Mouse (Mus musculus): Measurements from ENCODE around the gene Etnk2. TPM values are rescaled to one million over a fixed set of nuclear protein-coding genes. Genes with fewer than 3 reads are reported as not detected.
"Not testable (repeated sequence)": the region's sequence is repeated elsewhere in the genome, so short reads cannot be mapped to it uniquely, and the experiment has no call there.

The Etnk2 gene
- polyA plus RNA-seq, 1 experiment = not detected

DNA sequence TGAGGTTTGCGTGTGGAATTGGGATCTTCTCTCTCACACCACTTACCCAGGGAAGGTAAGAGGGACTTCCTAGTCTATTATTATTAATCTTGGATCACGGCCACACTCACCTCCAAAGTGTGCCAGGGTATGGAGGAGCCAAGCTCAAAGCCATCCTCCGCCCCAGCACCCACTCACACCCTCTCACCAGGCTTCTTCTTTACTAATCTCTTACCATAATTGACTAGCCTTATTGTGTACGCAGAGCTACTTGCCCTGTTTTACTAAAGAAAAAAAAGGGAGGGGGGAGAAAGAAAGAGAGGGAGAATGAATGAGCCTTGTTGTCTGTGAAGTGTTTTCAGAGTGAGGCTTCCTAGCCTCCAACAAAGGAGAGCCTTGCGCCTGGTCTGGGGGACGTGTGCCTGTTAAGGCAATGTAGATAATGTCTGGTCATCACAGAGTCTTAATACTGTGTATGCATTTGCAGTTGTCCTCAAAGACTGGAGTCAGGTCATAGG, 35.0 kb upstream of the Etnk2 start:
- no peak overlapping the region for H3K4me3 ChIP-seq (ENCODE audit: insufficient read depth, low read depth, low read length)
- no peak overlapping the region for H3K27ac ChIP-seq (ENCODE audit: insufficient read depth, low read depth, low read length)
- 73% methylated on average over 6 of the region's 6 CpGs for WGBS
- H3K4me1 ChIP-seq (ENCODE audit: control insufficient read depth, insufficient read depth, low read length) = peaks cover 7% of the 10 kb centered on the region
- TF ChIP-seq CTCF (IDR thresholded peaks at IDR 0.05; ENCODE audit: insufficient read depth, low read depth, low read length) (no peak), POLR2A (IDR thresholded peaks at IDR 0.05; ENCODE audit: insufficient read depth, low read depth, low read length) (no peak)

- Histone ChIP-seq H3K4me3 (ENCODE audit: insufficient read depth, low read depth, low read length) (no peak overlapping the region), H3K4me1 (ENCODE audit: control insufficient read depth, insufficient read depth, low read length) (peaks cover 7% of the 10 kb centered on the region), H3K27ac (ENCODE audit: insufficient read depth, low read depth, low read length) (no peak overlapping the region)
- 23% methylated on average over 34 of the region's 34 CpGs for WGBS
- no peak for TF ChIP-seq POLR2A (IDR thresholded peaks at IDR 0.05; ENCODE audit: insufficient read depth, low read depth, low read length)
- no peak for TF ChIP-seq CTCF (IDR thresholded peaks at IDR 0.05; ENCODE audit: insufficient read depth, low read depth, low read length)
Observed at GRCm38 (mm10) chr1:133328896-133329637, 34.3 kb upstream of the Etnk2 start.

DNA sequence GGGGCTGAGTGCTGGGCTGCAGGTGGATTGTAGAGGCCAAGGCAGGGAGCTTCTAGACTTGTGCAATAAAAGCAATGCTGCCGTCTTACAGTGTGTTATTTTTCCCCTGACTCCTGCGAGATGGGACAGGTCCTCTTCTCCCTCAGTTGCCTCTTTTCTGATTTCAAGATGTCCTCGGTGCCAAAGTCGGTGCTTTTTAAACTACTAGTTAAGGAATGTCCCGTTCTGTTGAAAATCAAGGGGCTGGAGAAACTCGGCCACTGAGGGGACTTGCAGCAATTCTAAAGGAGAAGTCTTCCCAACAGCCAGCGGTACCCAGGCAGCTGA, 33.8 kb upstream of the Etnk2 start:
- no peak overlapping the region for H3K27ac ChIP-seq (ENCODE audit: insufficient read depth, low read depth, low read length)
- peaks cover 7% of the 10 kb centered on the region for H3K4me1 ChIP-seq (ENCODE audit: control insufficient read depth, insufficient read depth, low read length)
- 53% methylated on average over 7 of the region's 7 CpGs for WGBS
- no peak overlapping the region for H3K4me3 ChIP-seq (ENCODE audit: insufficient read depth, low read depth, low read length)
- no peak for TF ChIP-seq CTCF (IDR thresholded peaks at IDR 0.05; ENCODE audit: insufficient read depth, low read depth, low read length)
- no peak for TF ChIP-seq POLR2A (IDR thresholded peaks at IDR 0.05; ENCODE audit: insufficient read depth, low read depth, low read length)

- 65% methylated on average over 3 of the region's 3 CpGs for WGBS
- Histone ChIP-seq H3K4me1 (ENCODE audit: control insufficient read depth, insufficient read depth, low read length) (peaks cover 7% of the 10 kb centered on the region), H3K27ac (ENCODE audit: insufficient read depth, low read depth, low read length) (no peak overlapping the region), H3K4me3 (ENCODE audit: insufficient read depth, low read depth, low read length) (no peak overlapping the region)
- TF ChIP-seq CTCF (IDR thresholded peaks at IDR 0.05; ENCODE audit: insufficient read depth, low read depth, low read length) (no peak), POLR2A (IDR thresholded peaks at IDR 0.05; ENCODE audit: insufficient read depth, low read depth, low read length) (no peak)
Observed at GRCm38 (mm10) chr1:133331142-133331541, 32.2 kb upstream of the Etnk2 start.

- Histone ChIP-seq H3K27ac (ENCODE audit: insufficient read depth, low read depth, low read length) (no peak overlapping the region), H3K4me3 (ENCODE audit: insufficient read depth, low read depth, low read length) (no peak overlapping the region), H3K4me1 (ENCODE audit: control insufficient read depth, insufficient read depth, low read length) (peaks cover 7% of the 10 kb centered on the region)
- TF ChIP-seq CTCF (IDR thresholded peaks at IDR 0.05; ENCODE audit: insufficient read depth, low read depth, low read length) = no peak
- no peak for TF ChIP-seq POLR2A (IDR thresholded peaks at IDR 0.05; ENCODE audit: insufficient read depth, low read depth, low read length)
- WGBS = 93% methylated on average over 11 of the region's 11 CpGs
Observed at GRCm38 (mm10) chr1:133332656-133333430, 30.5 kb upstream of the Etnk2 start.

DNA sequence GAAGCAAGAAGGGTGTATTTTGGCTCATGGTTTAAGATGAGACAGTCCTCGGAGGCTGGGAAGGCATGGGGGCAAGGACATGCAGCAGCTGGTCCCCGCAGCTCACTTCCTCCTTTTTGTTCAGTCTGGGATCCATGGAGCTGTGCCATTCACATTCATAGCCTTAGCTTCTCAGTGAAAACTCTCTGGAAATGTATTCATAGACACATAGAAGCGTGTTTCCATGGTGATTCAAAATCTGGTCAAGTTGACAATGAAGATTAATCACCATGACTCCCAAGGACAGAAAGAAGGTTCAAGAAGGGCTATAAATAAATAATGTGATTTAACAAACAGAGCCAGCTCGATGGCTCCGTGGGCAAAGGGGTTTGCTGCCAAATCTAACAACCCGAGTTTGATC, 29.4 kb upstream of the Etnk2 start:
- no peak for TF ChIP-seq CTCF (IDR thresholded peaks at IDR 0.05; ENCODE audit: insufficient read depth, low read depth, low read length)
- no peak for TF ChIP-seq POLR2A (IDR thresholded peaks at IDR 0.05; ENCODE audit: insufficient read depth, low read depth, low read length)
- Histone ChIP-seq H3K4me1 (ENCODE audit: control insufficient read depth, insufficient read depth, low read length) (peaks cover 7% of the 10 kb centered on the region), H3K4me3 (ENCODE audit: insufficient read depth, low read depth, low read length) (no peak overlapping the region), H3K27ac (ENCODE audit: insufficient read depth, low read depth, low read length) (no peak overlapping the region)
- 53% methylated on average over 6 of the region's 6 CpGs for WGBS

- not testable (repeated sequence) for H3K4me1 ChIP-seq (ENCODE audit: control insufficient read depth, insufficient read depth, low read length); H3K4me3 ChIP-seq (ENCODE audit: insufficient read depth, low read depth, low read length); H3K27ac ChIP-seq (ENCODE audit: insufficient read depth, low read depth, low read length)
- 83% methylated on average over 1 of the region's 1 CpGs for WGBS
Observed at GRCm38 (mm10) chr1:133340403-133340802, 23.0 kb upstream of the Etnk2 start.

DNA sequence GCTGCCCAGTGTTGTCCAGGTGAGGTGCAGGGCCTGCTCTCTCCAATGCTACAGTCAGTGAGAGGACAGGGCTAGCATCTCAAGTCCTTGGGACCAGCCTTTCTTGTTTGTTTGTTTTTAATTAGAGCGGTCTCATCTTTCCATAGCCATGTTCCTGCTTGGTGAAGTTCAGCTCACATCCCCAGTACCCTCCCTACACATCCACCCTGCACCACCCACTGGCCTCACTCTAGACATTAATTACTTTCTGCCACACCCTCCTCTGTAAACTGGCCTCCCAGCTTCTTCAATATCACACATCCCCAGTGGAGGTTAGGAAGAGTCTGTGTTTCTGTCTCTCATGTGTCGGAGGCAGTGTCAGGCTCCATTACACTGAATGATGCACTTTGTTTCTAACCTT, 19.0 kb upstream of the Etnk2 start:
- H3K27ac ChIP-seq (ENCODE audit: insufficient read depth, low read depth, low read length) = no peak overlapping the region
- WGBS = 94% methylated on average over 2 of the region's 2 CpGs
- no peaks in the 10 kb centered on the region for H3K4me1 ChIP-seq (ENCODE audit: control insufficient read depth, insufficient read depth, low read length)
- no peak overlapping the region for H3K4me3 ChIP-seq (ENCODE audit: insufficient read depth, low read depth, low read length)
- TF ChIP-seq CTCF (IDR thresholded peaks at IDR 0.05; ENCODE audit: insufficient read depth, low read depth, low read length) = no peak

GRCm38 (mm10) chr1:133346531-133346930, 16.8 kb upstream of the Etnk2 start:
- no peak for TF ChIP-seq POLR2A (IDR thresholded peaks at IDR 0.05; ENCODE audit: insufficient read depth, low read depth, low read length)
- TF ChIP-seq CTCF (IDR thresholded peaks at IDR 0.05; ENCODE audit: insufficient read depth, low read depth, low read length) = no peak
- H3K27ac ChIP-seq (ENCODE audit: insufficient read depth, low read depth, low read length) = no peak overlapping the region
- no peak overlapping the region for H3K4me3 ChIP-seq (ENCODE audit: insufficient read depth, low read depth, low read length)
- H3K4me1 ChIP-seq (ENCODE audit: control insufficient read depth, insufficient read depth, low read length) = no peaks in the 10 kb centered on the region
- 85% methylated on average over 9 of the region's 9 CpGs for WGBS

All from olfactory bulb, adult 2 months (tissue).